Mouse (Mus musculus) 3T3-L1 (cell line): ENCODE data around the gene Fam162a.
A peak's percentile ranks its signal among the peaks of the same experiment; 100 is the strongest.
"Not testable (repeated sequence)": the region's sequence is repeated elsewhere in the genome, so short reads cannot be mapped to it uniquely, and the experiment has no call there.

ENCODE experiments used
- DNase-seq: peaks from one replicate; pipeline ENCODE4 v3.0.0-alpha.2; 2015; ENCODE audit warnings: low read depth, low spot score

Gene Fam162a

GRCm38 (mm10) chr16:36062534-36062933 is 8.9 kb downstream of the Fam162a start:
- DNase-seq = not testable (repeated sequence)

- DNase-seq = no peak
Observed at GRCm38 (mm10) chr16:36057933-36058475, 13.4 kb downstream of the Fam162a start.

GRCm38 (mm10) chr16:36056416-36056815 is 15.0 kb downstream of the Fam162a start:
- DNase-seq = no peak

GRCm38 (mm10) chr16:36054920-36055319 is 16.5 kb downstream of the Fam162a start:
- DNase-seq = no peak

GRCm38 (mm10) chr16:36053524-36054275 is 17.7 kb downstream of the Fam162a start:
- DNase-seq = no peak

- no peak for DNase-seq
Observed at GRCm38 (mm10) chr16:36051491-36051890, 19.9 kb downstream of the Fam162a start.

GRCm38 (mm10) chr16:36047538-36047937 is 23.9 kb downstream of the Fam162a start:
- DNase-seq = peak; percentile 33

- no peak for DNase-seq
Observed at GRCm38 (mm10) chr16:36043964-36044363, 27.4 kb downstream of the Fam162a start.

GRCm38 (mm10) chr16:36043073-36043472 is 28.3 kb downstream of the Fam162a start:
- DNase-seq = no peak

GRCm38 (mm10) chr16:36041625-36042020 is 29.8 kb downstream of the Fam162a start:
- DNase-seq = no peak

- peak; percentile 100 for DNase-seq
Observed at GRCm38 (mm10) chr16:36040640-36041624, 30.5 kb downstream of the Fam162a start, which contains the start of gene Wdr5b. Gene Wdr5b (plus strand): TSS chr16:36041190.

- DNase-seq = not testable (repeated sequence)
Observed at GRCm38 (mm10) chr16:36028120-36028519, 43.3 kb downstream of the Fam162a start.

- no peak for DNase-seq
Observed at GRCm38 (mm10) chr16:36016335-36016734, 55.1 kb downstream of the Fam162a start.

- DNase-seq = no peak
Observed at GRCm38 (mm10) chr16:36008396-36008795, 63.0 kb downstream of the Fam162a start.

- not testable (repeated sequence) for DNase-seq
Observed at GRCm38 (mm10) chr16:35998852-35999251, 72.5 kb downstream of the Fam162a start.
